Mouse (Mus musculus) hindbrain, postnatal 0 days (tissue): ENCODE measurements around the gene Msantd2. TPM values are rescaled to one million over a fixed set of nuclear protein-coding genes. Genes with fewer than 3 reads are reported as not detected.
A peak's percentile ranks its signal among the peaks of the same experiment; 100 is the strongest.

ENCODE experiments used
- ATAC-seq: fragments of 200-750 bp; cut with Nextera tagmentation; 2 replicates; pipeline ENCODE4 v1.8.0; 2017; ENCODE audit warnings: mild to moderate bottlenecking, moderate TSS enrichment, moderate library complexity
- DNase-seq: peaks from one replicate; pipeline ENCODE4 v3.0.0-alpha.2; 2015; ENCODE audit warnings: low spot score
- H3K27ac ChIP-seq: fragments of 300-500 bp; sonication (generic); 2 replicates; pipeline ENCODE4 v1.5.1; 2014; ENCODE audit warnings: mild to moderate bottlenecking
- H3K27me3 ChIP-seq: fragments of 300-500 bp; sonication (generic); 2 replicates; pipeline ENCODE4 v1.6.1; 2014; ENCODE audit warnings: low read length, mixed read lengths; ENCODE audit not compliant: insufficient read depth
- H3K36me3 ChIP-seq: fragments of 300-500 bp; sonication (generic); 2 replicates; pipeline ENCODE4 v1.6.1; 2014; ENCODE audit warnings: low read length, mixed read lengths; ENCODE audit not compliant: insufficient read depth
- H3K4me1 ChIP-seq: fragments of 300-500 bp; sonication (generic); 2 replicates; pipeline ENCODE4 v1.6.1; 2014; ENCODE audit warnings: antibody characterized with exemption, low read length, mixed read lengths; ENCODE audit not compliant: insufficient read depth
- H3K4me2 ChIP-seq: fragments of 300-500 bp; sonication (generic); 2 replicates; pipeline ENCODE4 v1.6.1; 2014; ENCODE audit warnings: low read depth, mild to moderate bottlenecking, low read length, moderate library complexity, mixed read lengths
- H3K4me3 ChIP-seq: fragments of 300-500 bp; sonication (generic); 2 replicates; pipeline ENCODE4 v1.5.1; 2014; ENCODE audit warnings: low read length
- H3K9ac ChIP-seq: fragments of 300-500 bp; sonication (generic); replicated peaks from 2 replicates; pipeline ENCODE4 v1.6.1; 2014; ENCODE audit warnings: mild to moderate bottlenecking, low read length, moderate library complexity, mixed read lengths
- H3K9me3 ChIP-seq: fragments of 300-500 bp; sonication (generic); 2 replicates; pipeline ENCODE4 v1.6.1; 2016; ENCODE audit warnings: low read length, mixed read lengths
- CTCF ChIP-seq: IDR thresholded peaks from 2 replicates; pipeline ENCODE4 v1.5.1; 2016; ENCODE audit warnings: antibody characterized with exemption, control low read depth, low read depth
- WGBS: fragments of 180-500 bp; shearing (Covaris S2); extraction: QIAGEN DNeasy Blood & Tissue Kit; methylation state at CpG from one replicate; pipeline ENCODE4 v1.1.7; 2014; 5-methylcytosine and 5-hydroxymethylcytosine counted together
- polyA plus RNA-seq: library from polyadenylated mRNA; unstranded; fragments of >200 nt; fragmentation: Nextera tagmentation; extraction: Ambion mirVana; gene quantifications from 2 replicates; pipeline ENCODE4 v1.2.1, GENCODE M21; 2015
- total RNA-seq: library from RNA; depleted of rRNA; stranded (reverse); fragments of >200 nt; gene quantifications from 2 replicates; pipeline ENCODE4 v1.2.3, GENCODE M21; 2014

Gene Msantd2
- total and polyA plus RNA-seq, 2 experiments from 2014 or later: 17.8 to 34.0 TPM

GRCm38 (mm10) chr9:37496325-37496724 lies 7.2 kb downstream of the Msantd2 start:
- Histone ChIP-seq H3K27me3 (no peaks in the 10 kb centered on the region), H3K27ac (no peak overlapping the region), H3K4me1 (no peaks in the 10 kb centered on the region), H3K9me3 (no peaks in the 10 kb centered on the region), H3K36me3 (no peaks in the 10 kb centered on the region), H3K4me2 (no peak overlapping the region), H3K9ac (no peak overlapping the region), H3K4me3 (no peak overlapping the region)
- DNase-seq (no peak), ATAC-seq (no peak)
- no peak for TF ChIP-seq CTCF

- WGBS: 75% methylated on average over 3 of the region's 3 CpGs
- no peaks in the 10 kb centered on the region for H3K4me1 ChIP-seq
- DNase-seq (no peak), ATAC-seq (no peak)
- no peaks in the 10 kb centered on the region for H3K27me3 ChIP-seq
- H3K9ac ChIP-seq: no peak overlapping the region
- H3K4me3 ChIP-seq: no peak overlapping the region
- H3K9me3 ChIP-seq: no peaks in the 10 kb centered on the region
- TF ChIP-seq CTCF: no peak
- H3K36me3 ChIP-seq: no peaks in the 10 kb centered on the region
- no peak overlapping the region for H3K4me2 ChIP-seq
- H3K27ac ChIP-seq: no peak overlapping the region
Observed at GRCm38 (mm10) chr9:37500201-37500600, 11.1 kb downstream of the Msantd2 start.

- Histone ChIP-seq H3K36me3 (no peaks in the 10 kb centered on the region), H3K4me2 (no peak overlapping the region), H3K4me1 (no peaks in the 10 kb centered on the region), H3K9ac (no peak overlapping the region), H3K27me3 (no peaks in the 10 kb centered on the region), H3K27ac (no peak overlapping the region), H3K9me3 (no peaks in the 10 kb centered on the region), H3K4me3 (no peak overlapping the region)
- TF ChIP-seq CTCF: no peak
- DNase-seq (no peak), ATAC-seq (no peak)
- 97% methylated on average over 1 of the region's 1 CpGs for WGBS
Observed at GRCm38 (mm10) chr9:37501170-37501569, 12.1 kb downstream of the Msantd2 start.

GRCm38 (mm10) chr9:37504348-37504747 lies 15.2 kb downstream of the Msantd2 start:
- DNase-seq (no peak), ATAC-seq (no peak)
- no peak overlapping the region for H3K27ac ChIP-seq
- no peak overlapping the region for H3K4me3 ChIP-seq
- no peak overlapping the region for H3K4me2 ChIP-seq
- TF ChIP-seq CTCF: no peak
- H3K27me3 ChIP-seq: no peaks in the 10 kb centered on the region
- H3K9ac ChIP-seq: no peak overlapping the region
- no peaks in the 10 kb centered on the region for H3K36me3 ChIP-seq
- no peaks in the 10 kb centered on the region for H3K9me3 ChIP-seq
- H3K4me1 ChIP-seq: no peaks in the 10 kb centered on the region

GRCm38 (mm10) chr9:37506023-37506422 lies 16.9 kb downstream of the Msantd2 start:
- ATAC-seq (no peak), DNase-seq (no peak)
- WGBS: 90% methylated on average over 1 of the region's 1 CpGs
- Histone ChIP-seq H3K9me3 (no peaks in the 10 kb centered on the region), H3K27ac (no peak overlapping the region), H3K9ac (no peak overlapping the region), H3K4me1 (no peaks in the 10 kb centered on the region), H3K27me3 (no peaks in the 10 kb centered on the region), H3K4me3 (no peak overlapping the region), H3K36me3 (no peaks in the 10 kb centered on the region), H3K4me2 (no peak overlapping the region)
- no peak for TF ChIP-seq CTCF

GRCm38 (mm10) chr9:37512097-37512496 lies 23.0 kb downstream of the Msantd2 start:
- DNase-seq: no peak
- Histone ChIP-seq H3K9ac (no peak overlapping the region), H3K4me2 (no peak overlapping the region), H3K27me3 (no peaks in the 10 kb centered on the region), H3K4me3 (no peak overlapping the region), H3K9me3 (no peaks in the 10 kb centered on the region), H3K4me1 (no peaks in the 10 kb centered on the region; the same call in 1 of the 2 replicates), H3K27ac (no peak overlapping the region), H3K36me3 (no peaks in the 10 kb centered on the region)
- 0 out of 2 replicates have a peak, but pooled peaks have one; percentile 3 for TF ChIP-seq CTCF
- WGBS: 89% methylated on average over 2 of the region's 2 CpGs
- ATAC-seq: no peak

GRCm38 (mm10) chr9:37514456-37514855 lies 25.3 kb downstream of the Msantd2 start:
- Histone ChIP-seq H3K36me3 (peaks cover under 1% of the 10 kb centered on the region; the same call in 1 of the 2 replicates), H3K4me1 (no peaks in the 10 kb centered on the region; the same call in 1 of the 2 replicates), H3K9me3 (no peaks in the 10 kb centered on the region), H3K4me2 (no peak overlapping the region), H3K9ac (no peak overlapping the region), H3K27me3 (no peaks in the 10 kb centered on the region), H3K27ac (no peak overlapping the region), H3K4me3 (no peak overlapping the region)
- DNase-seq (no peak), ATAC-seq (no peak)
- 76% methylated on average over 3 of the region's 3 CpGs for WGBS
- TF ChIP-seq CTCF: no peak
